Mouse (Mus musculus) embryo, embryonic 10.5 days (tissue): Measurements from ENCODE around the gene Pcnt.
A peak's percentile ranks its signal among the peaks of the same experiment; 100 is the strongest.

Experiments
- DNase-seq: peaks from one replicate; pipeline ENCODE4 v3.0.0-alpha.2; 2015; ENCODE audit warnings: low spot score

Gene Pcnt

GRCm38 (mm10) chr10:76408520-76408919 lies 34.1 kb downstream of the Pcnt start:
- no peak for DNase-seq

DNA sequence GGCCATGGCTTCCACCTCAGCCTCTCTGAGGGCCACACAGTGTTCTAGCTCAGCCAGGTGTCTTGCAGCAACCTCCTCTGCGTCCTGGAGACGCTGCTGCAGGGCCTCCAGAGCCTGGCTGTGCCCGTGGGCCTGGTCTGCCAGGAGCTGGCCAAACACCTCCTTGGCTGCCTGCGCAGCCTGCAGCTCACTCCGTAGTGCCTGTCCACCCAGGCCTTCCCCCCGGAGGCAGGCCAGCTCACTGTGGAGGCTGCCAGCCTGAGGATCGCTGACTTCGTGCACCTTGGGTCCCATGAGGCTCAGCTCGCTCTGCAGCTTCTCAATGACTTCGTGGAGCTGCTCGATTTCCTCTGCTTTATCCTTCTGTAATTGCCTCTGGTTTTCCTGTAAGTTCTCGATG lies 50.0 kb downstream of the Pcnt start:
- no peak for DNase-seq

GRCm38 (mm10) chr10:76391786-76392185 lies 50.8 kb downstream of the Pcnt start:
- peak; percentile 53 for DNase-seq

DNA sequence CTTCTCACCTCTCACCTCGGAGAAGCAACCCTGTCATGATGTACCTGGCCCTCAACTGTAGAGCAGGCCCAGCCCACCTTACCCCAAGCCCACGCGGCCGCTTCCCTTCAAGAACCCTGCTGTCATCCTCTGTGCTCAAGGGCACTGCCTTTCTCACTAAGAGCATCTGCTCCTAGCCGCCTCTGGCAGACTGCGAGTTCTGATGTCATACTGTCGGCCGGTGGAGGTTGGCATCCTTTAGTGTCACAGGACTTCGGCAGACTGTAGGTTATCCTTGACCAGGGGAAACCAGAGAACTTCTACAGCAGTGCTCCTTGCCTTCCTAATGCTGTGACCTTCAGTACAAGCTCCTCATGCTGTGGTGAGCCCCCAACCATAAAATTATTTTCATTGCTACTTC lies 51.4 kb downstream of the Pcnt start:
- no peak for DNase-seq

DNA sequence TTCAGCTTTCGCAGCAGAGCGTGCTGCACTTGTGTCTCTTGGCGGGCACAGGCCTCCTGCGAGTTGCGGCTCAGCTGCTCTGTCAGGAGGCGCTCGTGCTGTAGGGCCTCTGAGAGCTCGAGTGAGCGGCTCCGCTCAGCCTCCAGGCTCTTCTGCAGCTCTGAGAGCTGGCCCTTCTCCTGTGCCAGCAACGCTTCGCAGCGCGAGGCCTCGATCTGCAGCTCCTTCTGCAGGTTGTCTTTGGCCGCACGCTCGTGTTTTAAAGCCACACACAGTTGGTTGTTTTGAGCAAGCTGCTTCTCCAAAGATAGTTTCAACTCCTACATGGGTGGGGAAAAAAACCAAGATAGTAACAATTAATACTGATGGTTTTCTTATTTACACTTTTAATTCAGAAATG lies 67.6 kb downstream of the Pcnt start:
- DNase-seq: no peak

GRCm38 (mm10) chr10:76371736-76372135 lies 70.8 kb downstream of the Pcnt start:
- DNase-seq: no peak

DNA sequence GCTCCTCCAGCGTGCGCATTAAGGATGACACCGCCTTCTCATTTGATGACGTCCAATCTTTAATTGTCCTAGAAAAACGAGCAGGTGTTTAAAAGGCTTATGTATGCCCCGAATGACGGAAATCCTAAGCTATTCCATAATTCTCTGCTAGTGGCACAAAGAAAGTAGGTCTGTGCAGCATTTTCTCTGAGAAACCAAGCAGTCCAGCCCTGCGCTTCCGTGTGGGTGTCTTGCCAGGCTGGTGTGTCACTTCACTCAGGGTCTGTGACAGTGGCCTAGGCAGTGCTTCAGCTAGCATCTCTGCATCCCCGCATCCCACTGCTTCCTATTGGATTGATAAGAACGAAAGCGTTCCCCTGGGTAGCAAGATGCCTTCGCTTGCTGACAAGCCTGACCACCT lies 73.8 kb downstream of the Pcnt start:
- no peak for DNase-seq

GRCm38 (mm10) chr10:76363233-76363632 lies 79.4 kb downstream of the Pcnt start:
- DNase-seq: no peak

DNA sequence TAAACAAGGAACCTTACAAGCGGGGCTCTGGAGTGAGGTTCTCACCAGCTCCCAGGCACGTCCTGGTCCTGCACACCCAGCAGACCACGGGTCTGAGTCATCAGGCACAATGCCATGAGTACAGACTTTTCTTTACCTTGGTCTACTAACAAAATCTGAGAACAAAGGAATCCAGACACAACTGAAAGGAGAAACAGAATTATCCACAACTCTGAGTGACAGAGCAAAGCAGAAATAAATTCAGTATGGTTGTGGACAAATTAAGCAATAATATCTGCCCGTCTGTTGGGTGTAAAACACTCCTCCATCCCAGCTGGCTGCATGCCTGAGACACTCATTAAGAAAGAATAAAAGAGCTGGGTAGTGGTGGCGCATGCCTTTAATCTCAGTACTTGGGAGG lies 84.1 kb downstream of the Pcnt start:
- no peak for DNase-seq

GRCm38 (mm10) chr10:76357286-76357875 lies 85.2 kb downstream of the Pcnt start:
- no peak for DNase-seq

- no peak for DNase-seq
Measured at GRCm38 (mm10) chr10:76354974-76355373, 87.6 kb downstream of the Pcnt start.

DNA sequence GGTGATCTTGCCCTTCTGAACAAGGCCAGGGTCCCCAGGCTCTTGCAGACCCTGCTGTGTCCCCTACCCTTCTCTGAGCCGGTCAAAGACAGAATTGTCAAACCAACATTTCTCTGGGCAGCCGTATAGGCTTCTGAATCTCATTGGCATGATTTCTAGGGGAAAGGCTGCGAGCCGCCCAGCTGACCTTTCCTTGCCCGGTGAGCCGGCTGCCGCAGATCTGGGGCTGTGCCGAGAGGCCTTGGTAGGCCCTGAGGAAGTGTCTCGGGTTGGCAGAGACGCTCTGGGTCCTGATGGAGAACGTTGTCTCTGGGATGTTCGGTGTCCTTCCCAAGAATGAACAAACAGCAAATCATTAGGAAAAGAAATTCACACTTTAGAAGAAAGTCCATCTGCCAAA lies 88.6 kb downstream of the Pcnt start:
- DNase-seq: no peak

GRCm38 (mm10) chr10:76351953-76352352 lies 90.6 kb downstream of the Pcnt start:
- no peak for DNase-seq

- peak; percentile 76 for DNase-seq
Measured at GRCm38 (mm10) chr10:76346589-76346988, 96.0 kb downstream of the Pcnt start.

GRCm38 (mm10) chr10:76346043-76346491 lies 96.5 kb downstream of the Pcnt start:
- DNase-seq: peak; percentile 26

DNA sequence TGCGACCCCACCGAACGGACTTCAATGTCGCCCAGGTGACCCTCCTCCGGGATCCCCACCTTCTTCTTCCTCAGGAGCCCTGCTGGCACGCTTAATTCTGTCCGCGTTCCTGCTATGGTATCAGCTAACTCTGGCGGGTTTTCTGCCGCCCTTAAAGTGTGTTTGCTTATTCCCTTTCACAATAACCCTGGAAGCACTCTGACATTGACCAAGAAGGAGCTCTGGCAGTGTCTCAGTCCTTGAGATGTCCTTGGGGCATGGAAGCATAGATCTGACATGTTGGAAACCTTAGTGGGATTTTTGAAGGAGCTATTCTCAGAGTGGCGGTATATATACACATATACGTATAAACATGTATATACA lies 97.1 kb downstream of the Pcnt start:
- no peak for DNase-seq

DNA sequence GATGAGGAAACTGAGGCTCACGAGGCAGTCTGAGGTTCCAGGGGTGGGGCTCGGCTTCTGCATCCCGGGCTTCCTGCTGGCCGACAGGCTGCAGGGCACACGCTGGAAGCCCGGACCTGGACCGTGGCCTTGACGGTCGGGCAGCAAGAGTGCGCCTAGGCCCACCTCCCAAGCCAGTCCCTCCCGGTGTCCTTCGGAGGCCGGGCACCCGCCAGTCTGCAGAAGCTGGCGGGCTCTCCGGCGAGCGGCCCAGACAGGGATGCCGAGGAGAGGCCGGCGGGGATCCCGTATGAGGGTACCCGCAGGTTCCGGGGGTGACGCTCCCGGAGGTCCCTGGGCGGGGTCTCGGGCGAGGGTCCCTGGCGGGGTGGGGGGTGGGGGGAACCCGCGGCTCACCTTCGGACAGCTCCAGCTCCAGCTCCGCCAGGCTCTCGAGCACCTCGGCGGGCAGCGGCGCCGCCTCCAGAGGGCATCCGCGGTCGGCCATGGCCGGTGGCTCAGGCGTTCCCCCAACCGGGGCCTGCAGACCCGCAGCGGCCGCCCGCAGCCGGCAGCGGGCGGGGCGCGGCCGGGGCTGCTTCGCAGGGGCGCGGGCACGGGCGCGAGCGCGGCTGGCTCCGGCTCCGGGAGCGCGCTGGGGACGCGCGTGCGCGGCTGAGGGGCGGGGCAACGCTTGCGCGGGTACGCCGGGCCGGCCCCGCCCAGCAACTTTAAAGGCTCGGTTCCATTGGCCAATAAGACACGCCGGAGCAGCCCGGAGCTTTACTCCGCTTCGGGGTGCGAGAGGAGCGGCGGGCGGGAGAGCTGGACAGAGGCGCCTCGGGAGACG lies 97.7 kb downstream of the Pcnt start, which contains the start of gene Dip2a:
TSS of gene Dip2a (minus strand) at position 581 of the 829 bp plus-strand sequence.
- DNase-seq: peak; percentile 94

DNA sequence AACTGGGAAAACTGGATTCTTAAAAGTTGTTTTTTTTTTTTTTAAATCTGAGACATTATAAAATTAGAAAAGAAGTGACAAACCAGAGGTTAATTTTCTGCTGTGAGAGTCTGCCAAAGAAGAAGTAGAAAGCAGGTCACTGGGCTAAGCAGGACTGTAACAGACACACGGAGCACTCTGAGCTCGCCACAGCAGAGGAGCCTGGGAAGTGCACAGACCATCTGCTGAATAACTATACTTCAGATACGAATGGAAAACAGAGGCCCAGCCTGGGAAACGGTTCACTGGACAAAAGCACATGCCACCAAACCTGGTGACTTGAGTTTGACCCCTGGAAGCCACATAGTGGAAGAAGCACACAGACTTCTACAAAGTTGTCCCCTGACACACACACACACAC lies 108.2 kb downstream of the Pcnt start:
- DNase-seq: peak; percentile 5

DNA sequence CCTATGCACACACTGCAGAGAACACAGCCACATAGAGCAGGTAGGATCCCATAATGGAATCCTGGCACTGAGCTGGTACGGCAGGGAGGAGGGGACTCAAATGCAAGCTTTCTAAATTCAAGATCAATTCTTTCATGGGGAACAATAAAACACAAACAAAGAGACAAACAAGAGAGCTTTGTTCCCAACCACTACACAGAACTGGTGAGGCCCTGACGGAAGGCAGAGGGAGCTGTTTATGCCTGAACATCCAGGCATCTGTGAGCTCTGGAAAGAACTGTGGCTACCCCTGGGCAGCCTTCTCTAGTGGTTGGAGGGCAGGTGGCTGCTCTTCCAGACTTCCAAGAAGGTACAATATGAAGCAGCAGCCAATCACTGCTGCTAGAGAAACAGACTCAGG lies 110.5 kb downstream of the Pcnt start:
- DNase-seq: no peak

DNA sequence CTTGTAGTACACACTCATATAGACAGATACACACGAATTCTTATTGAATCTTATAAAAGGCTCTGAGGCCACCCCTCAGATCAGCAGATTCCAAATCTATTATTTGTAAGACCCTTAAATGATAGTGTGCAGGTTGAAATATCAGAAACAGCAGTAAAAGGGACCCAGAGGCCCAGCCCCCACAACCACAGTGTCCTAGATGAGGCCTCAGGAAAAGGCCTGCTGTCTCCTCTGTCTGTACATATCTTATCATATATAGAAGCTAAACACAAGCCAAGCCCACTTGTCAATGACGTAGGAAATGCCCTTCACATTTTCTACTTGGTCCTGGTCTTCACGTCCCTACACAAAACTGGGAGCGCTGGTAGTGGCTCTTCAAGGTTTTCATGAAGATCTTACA lies 113.5 kb downstream of the Pcnt start:
- DNase-seq: no peak

GRCm38 (mm10) chr10:76328574-76328973 lies 114.0 kb downstream of the Pcnt start:
- DNase-seq: no peak

- DNase-seq: peak; percentile 48
Measured at GRCm38 (mm10) chr10:76326304-76327006, 116.1 kb downstream of the Pcnt start.

GRCm38 (mm10) chr10:76317623-76318022 lies 125.0 kb downstream of the Pcnt start:
- no peak for DNase-seq
